Comparison of ENCODE assay signal across 33 mouse cellular contexts in the genomic region with DNA sequence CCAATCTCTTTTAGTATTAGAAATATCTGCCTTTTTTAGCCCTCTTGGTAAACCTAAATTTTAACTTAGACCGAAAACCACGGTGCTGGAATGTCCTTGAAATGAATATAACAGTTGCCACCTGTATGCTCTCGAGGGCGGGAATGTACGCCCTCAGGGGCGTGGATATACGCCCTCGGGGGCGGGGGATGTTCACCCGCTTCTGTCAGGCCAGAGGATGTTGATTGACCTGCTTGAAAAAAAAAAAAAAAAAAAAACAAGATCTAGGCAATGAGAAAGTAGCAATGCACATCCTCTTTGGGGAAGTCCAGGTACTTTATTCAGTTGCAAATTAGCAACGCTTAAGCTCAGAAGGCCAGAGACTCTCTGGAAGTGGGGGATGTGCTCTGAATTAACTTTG. TPM values are rescaled to one million over a fixed set of nuclear protein-coding genes. Genes with fewer than 3 reads are reported as not detected.
DNase-seq lines count a peak whose midpoint lies in the region; ATAC-seq and TF ChIP-seq lines count a peak whose summit lies in the region.
"Had no signal": no experiment of that assay in that cellular context is flagged by ENCODE, and none has a peak within 500 bp of the region (broad histone marks: within the 10 kb centered on the region; RNA-seq: fewer than 3 reads in every experiment).

No protein-coding gene starts in this region.

- H3K9ac ChIP-seq in kidney, embryonic 14.5 days (ENCODE audit: low read depth, low read length), result no peak overlapping the region
- H3K9ac ChIP-seq in CH12.LX (ENCODE audit: insufficient read depth, low read depth) (no peak overlapping the region), ES-E14 (ENCODE audit: insufficient read depth, low read depth, low read length, poor library complexity, severe bottlenecking) (no peak overlapping the region)
- H3K9ac ChIP-seq: embryonic facial prominence, embryonic 12.5 days; embryonic facial prominence, embryonic 15.5 days; forebrain, postnatal 0 days; heart, embryonic 12.5 days; heart, embryonic 15.5 days; hindbrain, embryonic 13.5 days; intestine, embryonic 15.5 days had no signal

- H3K27ac ChIP-seq in kidney, embryonic 14.5 days (ENCODE audit: low read depth, low read length), result no peak overlapping the region
- H3K27ac ChIP-seq in CH12.LX (ENCODE audit: insufficient read depth, low read depth) (no peak overlapping the region), ES-E14 (ENCODE audit: insufficient read depth, low read depth, low read length, poor library complexity, severe bottlenecking) (peak overlapping the region; percentile 88)
- H3K27ac ChIP-seq: embryonic facial prominence, embryonic 12.5 days; embryonic facial prominence, embryonic 15.5 days; gastrocnemius, adult 2 months; heart, embryonic 15.5 days; hindbrain, embryonic 10.5 days; hindbrain, embryonic 13.5 days; intestine, embryonic 15.5 days had no signal

- no peaks in the 10 kb centered on the region for H3K36me3 ChIP-seq in kidney, embryonic 14.5 days (ENCODE audit: control insufficient read depth, insufficient read depth, low read length)
- H3K36me3 ChIP-seq in CH12.LX (replicated peaks in 1 of 2; ENCODE audit: control insufficient read depth in 1 of 2, insufficient read depth in 1 of 2, low read length in 1 of 2) (no peaks in the 10 kb centered on the region), ES-E14 (ENCODE audit: control insufficient read depth, insufficient read depth, low read length, poor library complexity, severe bottlenecking) (no peaks in the 10 kb centered on the region)
- H3K36me3 ChIP-seq: embryonic facial prominence, embryonic 12.5 days; embryonic facial prominence, embryonic 15.5 days; heart, embryonic 12.5 days; heart, embryonic 15.5 days; hindbrain, embryonic 10.5 days; hindbrain, embryonic 13.5 days; intestine, embryonic 15.5 days had no signal

- H3K27me3 ChIP-seq in kidney, embryonic 14.5 days (ENCODE audit: control insufficient read depth, insufficient read depth, low read length), result no peaks in the 10 kb centered on the region
- H3K27me3 ChIP-seq in CH12.LX (replicated peaks), result peaks cover 16% of the 10 kb centered on the region
- H3K27me3 ChIP-seq: embryonic facial prominence, embryonic 12.5 days; embryonic facial prominence, embryonic 15.5 days; heart, embryonic 12.5 days; heart, embryonic 15.5 days; hindbrain, embryonic 13.5 days; intestine, embryonic 15.5 days had no signal

- no peak overlapping the region for H3K4me3 ChIP-seq in kidney, embryonic 14.5 days (ENCODE audit: low read length)
- H3K4me3 ChIP-seq in CH12.LX (replicated peaks in 1 of 3; ENCODE audit: low read depth in 2 of 3, low read length in 2 of 3, poor library complexity in 1 of 3), result no peak overlapping the region
- H3K4me3 ChIP-seq in ES-E14 (ENCODE audit: insufficient read depth in 1 of 2, low read depth in 1 of 2, low read length in 2 of 2, poor library complexity in 1 of 2, severe bottlenecking in 1 of 2), result no peak overlapping the region
- H3K4me3 ChIP-seq: embryonic facial prominence, embryonic 12.5 days; embryonic facial prominence, embryonic 15.5 days; gastrocnemius, adult 2 months; heart, embryonic 12.5 days; heart, embryonic 15.5 days; hindbrain, embryonic 10.5 days; hindbrain, embryonic 13.5 days; intestine, embryonic 15.5 days had no signal

- 35% methylated on average over 11 of the region's 11 CpGs for WGBS in kidney, embryonic 14.5 days

- no peaks in the 10 kb centered on the region for H3K79me2 ChIP-seq in CH12.LX (replicated peaks; ENCODE audit: control insufficient read depth, extremely low read depth, insufficient read depth, poor library complexity, severe bottlenecking)

- TF ChIP-seq CTCF in CH12.LX (conservative IDR thresholded peaks at IDR 0.05 in 1 of 2, IDR thresholded peaks at IDR 0.05 in 1 of 2; ENCODE audit: low read depth in 2 of 2, low read length in 2 of 2), result no peak

- dilution Hi-C loops in CH12.LX (cut with MboI; ENCODE audit: extremely low pct_ligation_motif_present, extremely low pct_unique_long_range_greater_than_20kb, low sequenced_read_pairs), result no loop called here

- H3K4me1 ChIP-seq in kidney, embryonic 14.5 days (ENCODE audit: control insufficient read depth, insufficient read depth, low read length), result no peaks in the 10 kb centered on the region
- H3K4me1 ChIP-seq in CH12.LX (ENCODE audit: control insufficient read depth in 1 of 2, insufficient read depth in 2 of 2), result no peaks in the 10 kb centered on the region
- H3K4me1 ChIP-seq in ES-E14 (ENCODE audit: control insufficient read depth in 2 of 2, insufficient read depth in 2 of 2, low read length in 2 of 2, poor library complexity in 1 of 2), result peaks cover 2 to 3% of the 10 kb centered on the region in 2 experiments; a peak in 2 of 4 replicates
- H3K4me1 ChIP-seq: embryonic facial prominence, embryonic 12.5 days; embryonic facial prominence, embryonic 15.5 days; heart, embryonic 12.5 days; heart, embryonic 15.5 days; hindbrain, embryonic 10.5 days; hindbrain, embryonic 13.5 days; intestine, embryonic 15.5 days had no signal

- no peak for ATAC-seq in kidney, embryonic 14.5 days (ENCODE audit: low FRiP score, low TSS enrichment)
- ATAC-seq in activated CD4-positive, CD25-positive, alpha-beta regulatory T cell, adult 4 months, result no peak
- ATAC-seq: forebrain, embryonic 14.5 days; forebrain, postnatal 0 days; hindbrain, embryonic 16.5 days; intestine, embryonic 15.5 days had no signal

- in situ Hi-C loops in CH12.LX (cut with MboI; ENCODE audit: low pct_ligation_motif_present, low pct_unique_long_range_greater_than_20kb, low sequenced_read_pairs) (no loop called here), ES-E14 (cut with MboI; ENCODE audit: low sequenced_read_pairs in 2 of 2, unreplicated experiment in 2 of 2) (no loop called here)

- no peak for TF ChIP-seq EP300 in CH12.LX (IDR thresholded peaks at IDR 0.05; ENCODE audit: low read length)

- H3K9me3 ChIP-seq in kidney, embryonic 14.5 days (ENCODE audit: control insufficient read depth, low read length), result no peaks in the 10 kb centered on the region
- H3K9me3 ChIP-seq in CH12.LX (replicated peaks; ENCODE audit: low read length) (no peaks in the 10 kb centered on the region), ES-E14 (ENCODE audit: control insufficient read depth, insufficient read depth, low read depth, low read length) (0 out of 2 replicates have a peak, but pooled peaks cover 2% of the 10 kb centered on the region)
- H3K9me3 ChIP-seq: embryonic facial prominence, embryonic 12.5 days; embryonic facial prominence, embryonic 15.5 days; heart, embryonic 15.5 days; hindbrain, embryonic 10.5 days; hindbrain, embryonic 13.5 days; intestine, embryonic 15.5 days had no signal

- no peak for TF ChIP-seq POLR2A in CH12.LX (IDR thresholded peaks at IDR 0.05; ENCODE audit: low read depth, low read length)

- peak; percentile 4 for DNase-seq in kidney, adult 11 months
- DNase-seq in CH12.LX (ENCODE audit: extremely low read depth) (no peak), ES-E14 (ENCODE audit: low read depth, low spot score) (peak; percentile 85), ZHBTc4 (ENCODE audit: low read depth, low spot score) (peak; percentile 97)
- DNase-seq in B cell, adult 2 months, result no peak
- DNase-seq: adrenal gland, adult 8-10 months; adrenal gland, postnatal 36 days; cerebellum, adult 18-20 months; cerebellum, adult 9-10 months; cerebellum, postnatal 14 days; forebrain, postnatal 0 days; gastrocnemius, adult 2 months; gastrocnemius, postnatal 14 days; heart, adult 11 months; heart, postnatal 10 days; heart, postnatal 36 days had no signal

- TF ChIP-seq RAD21 in CH12.LX (IDR thresholded peaks at IDR 0.05; ENCODE audit: low read depth, low read length), result no peak

- no peak overlapping the region for H3K4me2 ChIP-seq in kidney, embryonic 14.5 days (replicated peaks; ENCODE audit: low read depth, low read length)
- H3K4me2 ChIP-seq in CH12.LX (ENCODE audit: insufficient read depth, low read depth, poor library complexity, severe bottlenecking), result peak overlapping the region; percentile 10; the same call in 1 of the 2 replicates
- H3K4me2 ChIP-seq: embryonic facial prominence, embryonic 12.5 days; embryonic facial prominence, embryonic 15.5 days; heart, embryonic 12.5 days; heart, embryonic 15.5 days; hindbrain, embryonic 13.5 days; intestine, embryonic 15.5 days had no signal

TF ChIP-seq in CH12.LX, 34 proteins besides CTCF, POLR2A, EP300 and RAD21:
- TF ChIP-seq GABPA (IDR thresholded peaks at IDR 0.05; ENCODE audit: insufficient replicate concordance, low read depth, low read length), result no peak
- TF ChIP-seq UBTF (IDR thresholded peaks at IDR 0.05; ENCODE audit: low read depth, low read length), result no peak
- TF ChIP-seq PAX5 (IDR thresholded peaks at IDR 0.05; ENCODE audit: low read length), result no peak
- peak; percentile 49; the same call in 1 of the 2 replicates for TF ChIP-seq ZNF384 (IDR thresholded peaks at IDR 0.05; ENCODE audit: low read depth, low read length)

TF ChIP-seq in ES-E14, 5 proteins besides CTCF, POLR2A, EP300 and RAD21:
- TF ChIP-seq ZNF384 (IDR thresholded peaks at IDR 0.05; ENCODE audit: low read depth, low read length) (peak; percentile 97), CHD2 (IDR thresholded peaks at IDR 0.05; ENCODE audit: low read depth, low read length) (no peak)

RNA-seq across cellular contexts. Expression of a gene that starts 20.8 kb away (rescaled TPM):
- not detected in 2 replicates for polyA plus RNA-seq in kidney, embryonic 14.5 days (2014; fragmentation: Nextera tagmentation; extraction: Ambion mirVana)
- total RNA-seq in CH12.LX (2012; rRNA removed) (not detected in 2 replicates), CH12.LX (2014; rRNA removed) (not detected in 2 replicates), ES-E14 (2012; rRNA removed) (1.1 and 1.7 TPM in 2 replicates)
- not detected in 2 replicates for polyA plus RNA-seq in CH12.LX (2012; ENCODE audit: insufficient read length, low read depth)
- not detected for polyA plus RNA-seq in activated CD4-positive, CD25-positive, alpha-beta regulatory T cell, adult 4 months (2017; shearing (Covaris generic))
- total RNA-seq: adrenal gland, adult 8-10 months; adrenal gland, postnatal 36 days; common myeloid progenitor, adult 5-6 weeks; forebrain, postnatal 0 days; gastrocnemius, adult 2 months; gastrocnemius, postnatal 14 days; gastrocnemius, postnatal 4 days; heart, adult 8-10 months; heart, postnatal 10 days; heart, postnatal 36 days; MEL had no signal
- polyA plus RNA-seq: embryonic facial prominence, embryonic 12.5 days; embryonic facial prominence, embryonic 15.5 days; forebrain, embryonic 11.5 days; forebrain, embryonic 14.5 days; forebrain, postnatal 0 days; frontal cortex, adult 2 months; heart, embryonic 12.5 days; heart, embryonic 15.5 days; hindbrain, embryonic 10.5 days; hindbrain, embryonic 13.5 days; hindbrain, embryonic 16.5 days; intestine, embryonic 15.5 days had no signal

RNA-seq across cellular contexts. Expression of a gene that starts 49.9 kb away (rescaled TPM):
- polyA plus RNA-seq in kidney, embryonic 14.5 days (2014; fragmentation: Nextera tagmentation; extraction: Ambion mirVana), result not detected in 2 replicates
- total RNA-seq in CH12.LX (2012; rRNA removed), result 0.04 TPM in 2 replicates
- not detected in 2 replicates for total RNA-seq in CH12.LX (2014; rRNA removed)
- polyA plus RNA-seq in CH12.LX (2012; ENCODE audit: insufficient read length, low read depth), result 0.11 and 0.22 TPM in 2 replicates
- total RNA-seq in ES-E14 (2012; rRNA removed), result not detected in 2 replicates
- polyA plus RNA-seq in activated CD4-positive, CD25-positive, alpha-beta regulatory T cell, adult 4 months (2017; shearing (Covaris generic)), result not detected
- total RNA-seq: adrenal gland, adult 8-10 months; adrenal gland, postnatal 36 days; common myeloid progenitor, adult 5-6 weeks; forebrain, postnatal 0 days; gastrocnemius, adult 2 months; gastrocnemius, postnatal 14 days; gastrocnemius, postnatal 4 days; heart, adult 8-10 months; heart, postnatal 10 days; heart, postnatal 36 days; MEL had no signal
- polyA plus RNA-seq: forebrain, embryonic 11.5 days; frontal cortex, adult 2 months; heart, embryonic 12.5 days; heart, embryonic 15.5 days; intestine, embryonic 15.5 days had no signal

Comparison
In these comparisons a context has a peak if more than half of its experiments do, and no peak if none do; other contexts are left out.
1. DNase-seq: peak in kidney, adult 11 months (single experiment), ES-E14 (single experiment) and ZHBTc4 (single experiment); none in CH12.LX (single experiment) and B cell, adult 2 months (0 of 2).